Mouse (Mus musculus): ENCODE results near the gene Gnl2.

Gene Gnl2

GRCm38 (mm10) chr4:125002978-125003377 is 13.4 kb upstream of the Gnl2 start:
- no peak for DNase-seq (ENCODE audit: low spot score)

DNA sequence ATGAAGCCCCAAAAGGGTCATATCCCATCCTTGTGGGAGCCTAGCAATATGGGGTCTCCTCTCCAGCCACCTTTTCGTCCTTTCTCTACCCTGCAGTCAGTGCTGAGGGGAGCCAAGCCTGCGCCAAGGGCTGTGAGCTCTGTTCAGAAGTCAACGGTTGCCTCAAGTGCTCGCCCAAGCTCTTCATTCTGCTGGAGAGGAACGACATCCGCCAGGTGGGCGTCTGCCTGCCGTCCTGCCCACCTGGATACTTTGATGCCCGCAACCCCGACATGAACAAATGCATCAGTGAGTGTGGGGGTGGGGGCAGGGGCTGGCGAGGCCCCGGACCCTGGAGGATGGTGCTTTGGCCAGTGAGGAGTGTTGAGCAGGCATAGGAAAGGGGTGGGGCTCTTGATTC is 11.5 kb upstream of the Gnl2 start:
- no peak for DNase-seq (ENCODE audit: low spot score)

- no peak for DNase-seq (ENCODE audit: low spot score)
Measured at GRCm38 (mm10) chr4:125007460-125007859, 8.9 kb upstream of the Gnl2 start.

GRCm38 (mm10) chr4:125008220-125008619 is 8.2 kb upstream of the Gnl2 start:
- DNase-seq (ENCODE audit: low spot score) = no peak

DNA sequence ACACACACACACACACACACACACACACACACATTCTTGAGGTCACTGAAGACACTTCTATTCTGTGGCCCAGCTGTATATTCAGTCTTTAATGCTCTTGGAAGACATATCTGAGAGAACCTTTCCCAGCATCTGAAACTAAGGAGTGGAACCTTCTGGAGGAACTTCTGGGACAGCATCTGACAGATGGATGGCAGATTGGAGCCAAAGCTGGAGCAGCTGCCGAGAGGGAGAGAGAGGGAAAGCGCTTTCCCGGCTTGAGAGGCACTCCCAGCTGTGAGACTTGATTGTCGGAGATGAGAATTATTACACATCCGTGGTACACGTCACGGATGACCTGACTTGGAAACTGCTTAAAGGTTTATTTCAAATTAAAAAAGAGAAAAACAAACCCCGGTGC is 7.7 kb upstream of the Gnl2 start:
- no peak for DNase-seq (ENCODE audit: low spot score)

DNA sequence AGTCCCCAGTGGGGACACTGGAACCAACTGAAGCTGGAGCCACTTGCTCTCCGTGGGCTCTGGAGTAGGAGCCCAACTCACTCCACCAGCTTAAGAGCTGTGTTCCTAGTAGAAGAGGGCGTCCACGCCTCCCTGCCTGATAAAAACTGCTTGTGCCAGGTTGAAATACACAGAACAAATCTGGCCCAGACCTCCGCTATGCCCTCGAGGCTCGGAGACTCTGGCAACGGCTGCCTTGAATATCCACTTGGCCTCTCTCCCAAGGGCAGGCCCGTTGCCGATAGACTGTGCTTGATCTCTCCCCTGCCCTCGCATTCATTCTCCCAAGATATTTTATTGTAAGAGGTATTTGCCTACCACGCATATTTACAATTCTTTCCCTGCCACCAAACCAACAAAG is 1.0 kb downstream of the Gnl2 start:
- DNase-seq (ENCODE audit: low spot score) = peak; percentile 14

- DNase-seq (ENCODE audit: low spot score) = no peak
Measured at GRCm38 (mm10) chr4:125020780-125021538, 4.6 kb downstream of the Gnl2 start.

GRCm38 (mm10) chr4:125029891-125030614 is 13.7 kb downstream of the Gnl2 start:
- peak; percentile 91 for DNase-seq (ENCODE audit: low spot score)

DNA sequence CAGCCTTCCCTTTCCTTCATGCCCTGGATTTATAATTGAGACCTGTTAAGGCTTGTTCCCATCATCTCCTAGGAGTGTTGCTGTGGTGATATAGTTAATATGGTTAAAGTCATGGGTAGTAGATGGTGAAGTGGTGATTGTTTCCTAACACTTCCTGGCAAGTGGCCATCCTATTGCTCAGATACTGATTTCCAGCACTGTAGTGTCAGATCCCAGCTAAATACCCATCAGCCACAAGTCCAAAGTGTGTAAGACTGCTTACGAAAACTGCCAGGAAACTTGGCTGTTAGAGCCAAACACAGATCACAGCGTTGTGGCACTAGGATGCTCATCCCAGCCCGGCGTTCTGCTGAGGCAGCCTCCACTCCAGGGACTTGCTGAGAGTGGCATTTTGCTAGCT is 18.0 kb downstream of the Gnl2 start:
- DNase-seq (ENCODE audit: low spot score) = peak; percentile 63

GRCm38 (mm10) chr4:125044454-125044853 is 28.1 kb downstream of the Gnl2 start:
- DNase-seq (ENCODE audit: low spot score) = no peak

DNA sequence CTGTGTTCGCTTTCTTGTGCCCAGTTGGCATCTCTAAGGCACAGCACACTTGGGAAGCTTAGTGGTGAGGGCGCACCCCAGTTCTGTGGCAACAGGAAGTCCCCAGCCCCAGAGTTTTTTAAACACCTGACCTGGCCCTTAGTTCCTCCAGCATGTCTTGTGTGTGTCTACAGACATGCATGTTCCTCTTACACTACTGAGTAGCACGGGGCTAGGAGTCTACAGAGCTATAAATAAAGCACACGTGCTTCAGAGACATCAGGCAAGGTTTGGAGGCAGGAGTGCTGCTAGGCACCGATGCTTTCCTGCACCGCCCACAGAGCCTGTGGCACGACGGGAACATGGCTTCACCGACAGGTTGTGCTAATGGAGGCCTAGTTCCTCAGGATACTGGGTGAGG is 39.0 kb downstream of the Gnl2 start:
- no peak for DNase-seq (ENCODE audit: low spot score)

DNA sequence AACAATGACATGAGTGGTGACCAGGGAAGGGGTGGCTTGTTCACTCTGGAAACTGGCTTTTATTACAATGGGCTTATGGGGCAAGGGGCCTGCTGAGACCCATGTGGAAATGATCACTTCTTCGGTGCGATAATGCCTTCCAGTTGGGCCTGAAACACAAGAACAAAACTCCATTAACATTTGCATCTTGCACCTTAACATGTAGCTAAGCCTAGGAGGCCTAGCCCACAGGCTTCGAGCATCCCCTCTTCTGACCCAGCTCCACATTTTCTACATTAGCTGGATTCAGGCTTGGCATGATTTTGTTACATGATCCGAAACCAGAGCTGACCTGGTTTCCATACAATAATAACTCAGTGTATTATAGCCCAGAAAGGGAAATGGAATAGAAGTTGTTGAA is 40.1 kb downstream of the Gnl2 start:
- DNase-seq (ENCODE audit: low spot score) = no peak

DNA sequence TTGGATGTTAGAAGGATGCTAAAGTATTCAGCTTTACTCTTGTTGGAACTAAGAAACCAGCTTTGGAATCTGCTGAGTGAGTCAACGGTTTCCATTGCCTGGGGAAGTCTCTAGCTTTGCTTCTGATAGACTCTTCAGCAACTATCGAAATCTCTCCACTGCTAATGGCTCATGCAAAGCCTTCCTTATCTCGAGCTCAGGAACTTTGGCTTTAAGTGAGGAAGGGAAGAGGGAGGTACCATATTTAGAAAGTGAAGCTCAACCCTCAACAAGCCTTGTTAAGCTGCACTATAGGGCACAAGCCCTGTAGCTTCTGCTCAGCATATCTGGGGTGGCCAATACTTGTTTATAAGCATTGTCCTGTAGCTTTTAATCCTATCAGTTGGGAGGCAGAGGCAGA is 40.9 kb downstream of the Gnl2 start:
- DNase-seq (ENCODE audit: low spot score) = no peak

GRCm38 (mm10) chr4:125058033-125058432 is 41.6 kb downstream of the Gnl2 start:
- no peak for DNase-seq (ENCODE audit: low spot score)

- peak; percentile 70 for DNase-seq (ENCODE audit: low spot score)
Measured at GRCm38 (mm10) chr4:125059025-125059424, 42.6 kb downstream of the Gnl2 start.

DNA sequence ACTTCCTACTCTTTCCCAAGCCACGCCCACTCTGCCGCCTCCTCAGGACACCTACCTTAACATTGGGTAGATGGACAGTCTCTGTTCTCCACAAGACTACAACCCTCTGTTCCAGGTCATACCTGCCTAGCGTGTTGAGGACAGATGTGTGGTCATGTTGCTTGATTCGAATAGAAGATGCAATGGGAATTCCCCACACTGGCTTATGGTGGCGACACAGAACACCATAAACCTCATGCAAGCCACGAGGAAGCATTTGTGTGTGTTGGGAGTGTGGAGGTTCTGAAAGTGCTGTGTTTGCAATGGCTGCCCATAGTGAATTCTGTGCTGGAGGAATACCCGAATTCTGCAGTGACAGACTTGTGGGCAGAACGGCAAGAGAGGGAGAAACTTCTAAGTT is 47.4 kb downstream of the Gnl2 start:
- DNase-seq (ENCODE audit: low spot score) = no peak

DNA sequence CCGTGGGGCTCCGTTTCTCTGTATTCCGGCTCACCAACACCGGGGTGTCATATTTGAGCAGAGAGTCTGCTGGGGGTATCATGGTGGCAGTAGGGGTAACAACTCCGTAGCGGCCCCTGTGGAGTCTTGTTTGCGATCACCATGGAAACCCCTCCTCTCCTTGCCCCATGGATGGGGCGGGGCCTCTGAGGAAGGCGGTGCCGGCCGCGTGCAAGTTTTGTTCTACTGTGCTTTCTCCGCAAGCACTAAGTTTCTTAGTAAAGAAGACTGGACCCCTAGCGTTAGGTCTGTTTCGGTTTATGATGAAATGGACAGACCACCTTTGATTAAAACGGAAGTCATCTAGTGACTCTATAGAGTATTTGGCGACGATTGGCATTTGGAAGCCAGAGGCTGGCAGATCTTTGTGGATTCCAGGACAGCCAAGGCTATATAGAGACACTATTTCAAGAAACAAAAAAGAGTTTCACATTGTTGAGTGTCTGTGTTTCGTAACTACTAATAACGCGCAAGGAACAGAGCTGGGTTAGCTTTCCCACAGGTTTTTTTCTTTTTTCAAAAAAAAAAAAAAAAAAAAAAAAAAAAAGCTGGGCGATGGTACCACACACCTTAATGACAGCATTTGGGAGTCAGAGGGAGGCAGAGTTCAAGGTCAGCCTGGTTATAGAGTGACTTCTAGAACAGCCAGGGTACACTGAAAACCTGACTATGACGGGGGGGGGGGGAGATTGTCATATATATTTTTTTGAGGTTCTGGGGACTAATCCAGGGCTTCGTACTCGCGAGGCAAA is 49.3 kb downstream of the Gnl2 start, which contains the start of gene Dnali1:
Dnali1 (minus strand) TSS at position 187 of the 791 bp plus-strand sequence.
- peak; percentile 18 for DNase-seq (ENCODE audit: low spot score)

GRCm38 (mm10) chr4:125066490-125067370 is 50.3 kb downstream of the Gnl2 start, which contains the start of gene Snip1:
TSS of gene Snip1 (plus strand) at chr4:125066672.
- peak; percentile 92 for DNase-seq (ENCODE audit: low spot score)

DNA sequence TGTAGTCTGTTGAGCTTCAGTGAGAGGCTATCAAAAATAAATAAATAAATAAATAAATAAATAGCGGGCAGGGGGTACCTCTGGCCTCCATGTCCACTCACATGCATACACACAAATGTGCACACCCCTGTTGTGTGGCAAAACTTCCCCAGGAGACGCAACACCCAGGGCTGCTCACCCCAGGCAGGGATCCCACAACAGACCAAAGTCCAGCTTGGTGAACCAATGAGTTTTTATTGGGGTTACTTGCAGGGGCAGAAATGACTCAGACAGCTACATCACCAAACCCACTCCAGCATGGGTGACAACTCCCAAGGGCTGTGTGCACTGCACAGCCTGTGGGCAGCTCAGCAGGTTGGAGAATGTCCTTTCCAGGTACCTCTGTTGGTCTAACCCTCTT is 61.3 kb downstream of the Gnl2 start:
- DNase-seq (ENCODE audit: low spot score) = no peak

GRCm38 (mm10) chr4:125078698-125079097 is 62.3 kb downstream of the Gnl2 start:
- no peak for DNase-seq (ENCODE audit: low spot score)
